Mouse (Mus musculus) spleen, adult 12 weeks (tissue): ENCODE measurements around the gene Mef2b.

Experiments used
- DNase-seq: peaks from one replicate; pipeline ENCODE4 v3.0.0; 2022; ENCODE audit warnings: low spot score

Gene Mef2b

DNA sequence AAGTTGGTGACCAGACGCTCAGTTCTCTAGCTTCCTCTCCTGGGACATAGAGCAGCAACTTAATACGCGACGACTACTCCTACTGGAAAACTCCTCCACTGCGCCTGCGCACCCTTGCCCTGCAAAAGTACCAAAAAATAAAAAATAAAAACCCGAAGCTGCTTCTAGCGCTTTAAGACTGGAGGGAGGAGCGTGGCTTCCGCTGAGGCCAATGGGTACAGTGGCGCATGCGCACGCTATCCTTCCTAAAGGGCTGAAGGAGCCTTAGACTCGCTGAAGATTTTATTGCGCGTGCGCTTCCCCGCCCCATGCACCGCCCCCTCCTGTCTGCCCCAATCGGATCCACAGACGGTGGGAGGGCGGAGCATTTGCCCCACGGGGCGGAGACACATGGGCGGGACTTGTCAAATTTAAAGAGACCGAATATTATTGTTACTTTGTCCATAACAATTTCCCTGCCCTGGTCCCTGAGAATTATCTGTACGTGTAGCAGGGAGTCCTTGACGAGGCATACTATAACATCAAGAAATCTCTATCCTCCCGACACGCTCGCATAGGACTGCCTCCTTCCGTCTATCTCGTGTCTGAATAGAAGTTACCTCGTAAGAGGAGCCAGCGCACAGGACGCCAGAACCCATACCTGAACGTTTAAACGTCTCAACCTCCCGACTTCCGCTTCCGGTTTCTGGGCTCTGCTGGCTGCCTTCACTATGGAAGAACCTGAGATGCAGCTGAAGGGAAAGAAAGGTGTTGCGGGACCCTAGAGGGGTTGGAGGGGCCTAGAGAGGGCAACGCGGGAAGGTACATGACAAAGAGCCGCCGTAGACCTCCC lies at the start of gene Mef2b, which contains the start of the genes Rfxank and Borcs8:
Mef2b (plus strand) TSS at position 686 of the 832 bp plus-strand sequence.
Rfxank (minus strand) TSS at position 129 of the 832 bp plus-strand sequence.
Borcs8 (plus strand) TSS at position 474 of the 832 bp plus-strand sequence.
- DNase-seq, result peak; percentile 97

DNA sequence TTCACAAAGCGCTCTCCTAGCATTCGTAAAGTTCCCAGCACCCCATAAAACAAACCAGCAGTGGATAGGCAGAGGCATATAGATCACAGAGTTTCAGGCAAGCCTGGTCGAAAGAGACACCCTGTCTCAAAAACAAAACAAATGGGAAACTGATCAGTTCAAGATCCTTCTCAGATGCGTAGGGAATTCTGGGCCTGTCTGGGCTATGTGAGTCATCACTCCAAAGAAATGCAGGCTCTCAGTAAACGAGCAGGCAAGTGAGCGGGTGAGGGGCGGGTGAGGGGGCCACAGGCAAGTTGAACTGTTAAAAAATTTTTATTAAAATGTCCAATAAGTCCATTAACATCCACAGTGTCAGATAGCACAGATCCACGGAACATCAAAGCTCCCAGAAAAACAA lies 46.7 kb upstream of the Mef2b start:
- no peak for DNase-seq

DNA sequence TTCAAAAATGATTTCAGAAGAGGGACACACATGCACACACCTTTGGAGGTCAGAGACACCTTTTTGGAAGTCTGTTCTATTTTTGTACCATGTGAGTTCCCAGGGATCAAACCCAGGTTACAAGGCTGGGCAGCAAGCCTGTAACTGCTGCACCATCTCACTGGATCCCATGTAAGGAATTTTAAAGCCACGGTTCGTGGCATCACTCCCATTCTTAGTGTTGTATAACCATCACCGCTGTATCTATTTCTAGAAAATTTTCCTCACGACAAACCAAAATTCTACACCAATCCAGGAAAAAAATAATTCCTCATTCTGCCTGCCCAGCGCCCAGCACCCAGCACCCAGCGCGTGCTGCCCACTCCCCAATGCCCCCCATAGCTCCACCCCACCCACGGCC lies 40.2 kb upstream of the Mef2b start:
- DNase-seq, result no peak

GRCm38 (mm10) chr8:70100241-70100640 lies 39.3 kb upstream of the Mef2b start:
- DNase-seq, result no peak

GRCm38 (mm10) chr8:70104506-70104905 lies 35.0 kb upstream of the Mef2b start:
- DNase-seq, result no peak

DNA sequence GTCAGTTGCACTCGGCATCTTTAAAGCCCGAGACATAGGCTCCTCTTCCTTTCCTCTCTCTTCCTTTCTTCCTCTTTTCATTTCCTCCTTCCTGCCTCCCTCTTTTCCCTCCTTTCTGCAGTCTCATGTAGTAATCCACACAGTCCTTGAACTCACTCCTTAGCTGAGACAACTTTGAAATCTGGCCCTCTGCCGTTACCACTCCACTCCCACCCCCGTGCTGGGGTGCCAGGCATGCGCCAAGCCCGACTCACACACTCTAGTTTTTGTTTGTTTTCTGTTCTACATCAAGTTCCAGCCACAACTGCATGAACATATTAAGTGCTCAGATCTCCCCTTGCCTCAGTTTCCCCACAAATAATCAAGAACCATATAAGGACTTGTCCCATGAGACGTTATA lies 34.6 kb upstream of the Mef2b start:
- no peak for DNase-seq

DNA sequence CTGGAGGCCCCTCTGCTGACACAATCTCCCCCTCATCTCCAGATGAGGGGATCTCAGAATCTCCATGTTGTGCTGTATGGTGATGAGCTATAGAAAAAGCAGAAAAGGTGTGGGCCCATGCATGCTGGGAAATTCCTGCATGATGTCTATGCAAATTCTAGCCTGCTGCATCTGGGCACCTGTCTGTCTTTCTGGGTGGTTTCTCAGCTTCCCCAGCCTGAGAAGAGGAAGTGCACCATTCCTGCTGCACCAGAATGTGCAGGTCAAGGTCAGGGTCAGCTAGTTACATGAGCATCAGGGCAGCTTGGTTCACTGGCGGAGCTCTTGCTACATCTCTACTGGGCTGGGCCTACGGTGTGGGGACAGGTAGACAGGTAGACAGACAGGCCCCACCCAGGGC lies 29.1 kb upstream of the Mef2b start:
- DNase-seq, result no peak

DNA sequence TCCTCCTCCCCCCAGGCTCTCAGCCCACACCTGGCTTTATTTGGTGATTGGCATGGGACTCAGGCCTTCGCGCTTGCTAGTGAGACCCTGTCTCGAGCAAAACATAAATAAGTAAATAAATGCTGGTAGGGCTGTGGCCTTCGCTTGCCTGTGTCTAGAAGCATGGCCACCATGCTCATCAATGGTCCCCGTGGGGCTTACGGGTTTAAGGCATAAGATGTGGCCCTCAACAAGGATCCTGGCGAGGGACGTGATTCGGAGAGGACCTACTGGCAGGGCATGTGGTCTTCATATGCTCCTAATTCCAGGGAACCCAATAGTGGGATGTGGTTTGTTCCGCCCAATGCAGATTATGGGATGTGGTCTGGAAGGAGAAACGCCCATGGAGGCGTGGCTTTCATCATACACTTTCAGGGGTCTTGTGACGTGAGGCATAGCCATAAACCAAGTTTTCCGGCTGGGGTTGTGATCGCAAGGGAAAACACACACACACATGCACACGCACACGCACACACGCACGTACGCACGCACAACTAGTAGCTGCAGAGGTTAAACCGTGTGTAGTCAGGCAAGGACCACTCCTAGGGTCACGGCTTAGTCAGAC lies 28.2 kb upstream of the Mef2b start:
- no peak for DNase-seq

GRCm38 (mm10) chr8:70112401-70113016 lies 27.0 kb upstream of the Mef2b start:
- no peak for DNase-seq

DNA sequence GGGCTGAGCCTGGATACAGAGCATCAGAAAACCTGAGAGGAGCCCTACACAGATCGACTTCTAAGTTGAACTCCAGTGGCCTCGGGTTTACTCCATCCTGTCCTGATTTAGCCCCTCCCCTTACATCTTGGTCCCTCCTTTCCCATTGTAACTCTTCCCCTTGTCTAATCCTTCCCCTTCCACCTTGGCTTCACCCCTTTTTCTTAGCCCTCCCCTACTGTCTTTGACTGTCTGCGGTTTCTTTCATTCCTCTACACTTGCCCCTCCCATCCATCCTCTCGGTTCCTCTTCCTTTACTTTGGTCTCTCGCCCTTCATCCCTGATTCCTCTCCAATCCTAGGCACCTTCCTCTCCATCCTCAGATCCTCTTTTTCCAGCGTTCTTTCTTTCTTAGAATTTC lies 25.0 kb upstream of the Mef2b start:
- DNase-seq, result no peak

DNA sequence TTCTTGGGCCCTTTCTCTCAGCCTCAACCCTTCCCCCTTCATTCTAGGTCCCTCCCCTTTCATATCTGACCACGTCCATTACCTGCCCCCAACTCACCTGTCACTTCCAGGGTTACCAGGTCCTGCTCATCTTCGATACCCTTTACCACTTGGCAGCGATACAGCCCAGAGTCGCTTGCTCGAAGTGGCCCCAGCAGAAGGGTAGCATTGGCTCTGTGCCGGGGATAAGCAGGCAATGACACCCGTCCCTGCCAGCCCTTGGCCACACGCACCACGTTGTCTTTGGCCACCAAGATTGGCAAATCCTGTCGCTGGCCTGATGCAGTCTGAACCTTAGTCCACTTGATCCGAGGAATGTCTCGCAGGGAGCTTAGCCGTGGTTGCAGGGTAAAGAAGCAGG lies 24.6 kb upstream of the Mef2b start:
- DNase-seq, result no peak

DNA sequence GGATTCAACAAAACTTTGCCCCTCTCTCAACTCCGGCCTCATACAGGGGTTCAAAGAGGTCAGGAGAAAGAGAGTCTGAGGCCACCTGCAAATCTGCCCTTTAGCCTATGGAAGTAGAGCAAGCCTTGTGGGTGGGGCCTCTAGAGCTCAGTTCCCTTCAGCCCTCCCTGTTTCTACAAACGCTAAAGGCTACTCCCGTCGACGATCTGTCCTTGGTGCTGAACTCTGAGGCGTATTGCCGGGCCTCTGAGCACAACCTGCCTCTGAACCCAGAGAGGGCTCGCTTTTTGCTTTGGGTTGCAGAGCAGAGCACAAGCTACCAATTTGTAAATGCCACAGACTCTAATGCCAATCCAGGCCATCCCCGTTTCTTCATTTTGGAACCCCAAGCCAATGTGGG lies 21.9 kb upstream of the Mef2b start:
- no peak for DNase-seq

DNA sequence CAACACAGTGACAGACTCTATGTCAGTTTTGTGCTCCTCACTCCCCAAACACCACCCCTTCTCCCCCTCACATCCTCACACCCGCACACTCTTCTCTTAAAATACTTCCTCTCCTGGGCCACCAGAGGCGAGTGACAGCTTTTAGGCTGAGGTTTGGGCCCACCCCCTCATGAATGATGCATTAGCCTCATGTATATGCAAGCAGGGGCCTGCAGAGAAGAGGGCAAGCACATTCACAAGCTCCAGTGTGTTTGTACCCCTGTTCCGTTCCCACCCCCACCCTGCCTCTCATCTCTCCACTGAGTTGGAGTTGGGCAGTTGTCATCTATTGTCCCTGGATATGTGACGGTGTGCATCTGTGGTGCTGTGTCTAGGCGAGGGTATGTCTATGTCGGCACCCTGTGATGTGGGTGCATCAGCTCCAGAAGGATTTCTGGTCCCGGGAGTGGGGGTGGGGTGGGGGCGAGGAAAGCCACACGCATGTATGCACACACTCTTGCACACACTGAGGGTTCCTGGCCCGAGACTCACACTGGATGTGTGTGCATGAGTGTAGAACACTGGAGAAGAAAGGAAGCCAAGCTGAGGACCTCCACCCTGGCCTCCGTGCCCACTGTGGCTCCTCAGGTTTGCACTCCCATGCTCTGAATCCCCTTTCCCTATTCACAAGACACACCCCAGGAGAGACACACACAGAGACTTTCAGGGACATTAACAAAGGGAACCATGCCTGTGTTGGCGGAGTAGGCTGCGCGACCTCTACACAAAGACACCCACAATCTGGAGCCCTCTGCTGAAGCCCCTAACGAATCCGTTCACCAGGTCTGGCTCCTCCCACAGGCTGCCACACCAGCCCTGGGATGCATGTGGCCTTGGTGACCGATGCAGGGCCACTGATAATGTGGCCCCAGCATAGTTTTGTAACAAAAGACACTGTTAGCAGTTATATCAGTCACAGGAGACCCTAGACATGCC lies 20.5 kb upstream of the Mef2b start:
- no peak for DNase-seq

DNA sequence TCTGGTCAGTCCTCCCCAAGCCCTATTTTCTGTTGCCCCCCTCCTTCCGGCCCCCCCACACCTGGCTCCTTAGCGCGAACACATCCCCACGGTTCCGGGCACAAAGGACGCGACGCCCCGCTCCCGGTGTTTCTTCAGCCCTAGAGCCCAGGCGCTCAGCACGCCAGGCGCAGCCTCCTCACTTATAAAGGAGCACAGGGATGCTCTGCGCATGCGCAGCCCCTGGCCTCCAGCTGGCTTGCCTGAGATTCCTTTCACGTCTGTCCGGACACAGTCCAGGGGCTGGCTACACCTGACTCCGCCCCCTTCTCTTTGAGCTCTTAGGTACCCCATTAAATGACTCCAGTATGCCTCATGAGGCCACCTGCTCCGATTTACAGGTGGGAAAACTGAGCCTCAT lies 18.8 kb upstream of the Mef2b start, which contains the start of gene Ncan:
Ncan (minus strand) TSS at position 207 of the 400 bp plus-strand sequence.
- DNase-seq, result no peak

- no peak for DNase-seq
Measured at GRCm38 (mm10) chr8:70122863-70123262, 16.6 kb upstream of the Mef2b start.

DNA sequence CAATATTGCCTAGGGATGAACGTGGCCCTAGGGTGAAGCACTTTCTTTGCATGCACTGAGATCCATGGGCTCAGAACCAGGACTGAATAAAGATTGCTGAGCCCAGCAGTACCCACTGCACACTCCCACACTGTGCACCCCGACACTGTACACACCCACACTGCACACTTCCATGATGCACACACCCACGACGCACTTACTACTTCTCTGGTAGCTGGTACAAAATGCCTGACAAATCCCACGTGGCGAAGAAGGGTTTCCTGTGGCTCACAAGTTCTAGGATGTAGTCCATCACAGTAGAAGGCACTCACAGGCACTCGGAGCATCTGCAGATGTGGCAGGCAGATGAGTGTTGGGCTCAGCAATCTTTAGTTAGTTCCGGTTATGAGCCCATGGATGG lies 14.5 kb upstream of the Mef2b start:
- DNase-seq, result no peak

DNA sequence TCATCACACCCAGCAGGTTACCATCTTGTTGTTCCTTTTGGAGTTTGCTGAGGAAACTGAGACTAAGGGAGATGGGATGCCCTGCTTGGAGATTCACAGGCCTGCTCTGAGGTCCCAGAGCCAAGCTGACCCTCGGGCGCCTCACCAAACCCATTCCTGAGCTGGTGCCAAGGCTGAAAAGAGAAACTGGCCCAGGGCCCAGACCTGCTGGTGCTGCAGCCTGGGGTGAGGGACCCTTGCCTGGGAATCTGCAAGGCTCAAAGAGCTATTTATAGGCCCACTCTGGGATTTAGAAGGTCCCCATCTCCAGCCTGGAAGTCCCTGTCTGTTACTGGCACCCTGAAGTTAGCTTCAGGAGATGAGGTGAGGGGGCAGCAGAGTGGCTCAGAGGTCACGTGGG lies 11.1 kb upstream of the Mef2b start:
- no peak for DNase-seq

DNA sequence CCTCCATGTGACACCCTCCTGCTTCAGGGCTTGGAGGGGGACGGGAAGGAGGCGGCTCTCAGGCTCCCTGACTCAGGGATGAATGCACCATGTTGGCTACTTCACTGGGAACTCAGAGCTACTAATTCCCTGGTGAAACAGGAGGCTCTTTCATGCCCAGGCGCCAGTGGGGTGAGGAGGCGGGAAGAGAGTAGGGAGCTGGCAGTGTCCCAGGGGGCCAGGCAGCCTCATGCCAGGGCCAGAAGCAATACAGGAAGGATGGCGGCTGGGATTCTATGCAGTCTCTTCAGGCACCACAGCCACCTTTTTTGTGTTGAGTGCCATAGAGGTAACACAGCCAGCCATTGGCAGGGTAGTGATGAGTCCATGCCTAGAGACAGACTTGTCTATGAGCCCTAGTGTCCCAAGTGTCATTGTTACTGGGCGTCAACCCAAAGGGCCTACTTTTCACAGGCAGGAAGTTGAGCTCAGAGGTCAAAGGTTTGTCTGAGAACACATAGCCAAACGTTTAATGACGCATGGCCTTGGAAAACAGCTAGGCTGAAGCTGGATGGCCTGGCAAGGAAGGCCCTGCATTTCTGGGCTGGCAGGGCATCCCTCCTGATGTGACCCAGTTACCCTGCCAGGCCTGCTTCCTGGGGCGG lies 10.1 kb upstream of the Mef2b start:
- DNase-seq, result no peak

GRCm38 (mm10) chr8:70130066-70130465 lies 9.4 kb upstream of the Mef2b start:
- DNase-seq, result no peak

DNA sequence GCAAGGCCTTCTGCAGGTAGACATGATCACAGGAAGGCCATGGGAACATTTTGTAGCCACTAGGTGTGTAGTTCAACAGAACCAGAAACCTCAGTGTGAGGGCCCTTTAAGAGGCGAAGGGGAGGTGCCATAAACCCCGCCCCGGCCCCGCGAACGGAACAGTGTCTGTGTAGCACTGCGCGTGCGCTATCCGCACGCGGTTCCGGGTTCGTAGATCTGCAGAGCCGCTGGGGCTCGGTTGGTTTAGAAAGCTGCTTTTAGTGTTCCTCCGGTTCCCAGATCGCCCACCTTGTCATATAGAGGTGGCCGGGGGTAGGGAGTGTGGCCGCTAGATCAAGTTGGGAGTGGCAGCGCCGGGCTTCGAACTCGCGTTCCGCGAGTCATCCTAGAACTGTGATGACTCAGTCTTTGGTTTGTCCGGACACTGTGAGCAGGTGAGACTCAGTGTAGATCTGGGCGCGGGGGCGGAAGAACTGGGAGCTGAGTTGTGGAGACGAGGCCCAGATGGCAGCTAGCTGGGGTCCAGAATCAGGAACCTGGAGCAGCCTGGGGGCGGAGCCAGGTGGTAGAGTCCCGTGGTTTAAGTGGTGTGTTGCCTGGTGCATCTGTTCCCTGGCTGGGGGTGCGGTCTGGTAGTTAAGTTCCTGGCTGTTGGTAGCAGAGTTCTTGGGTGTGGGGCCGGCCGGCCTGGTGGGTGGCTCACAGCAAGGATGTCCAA lies 8.2 kb upstream of the Mef2b start, which contains the start of gene Nr2c2ap:
Nr2c2ap (plus strand) TSS at position 168 of the 718 bp plus-strand sequence.
- peak; percentile 75 for DNase-seq

DNA sequence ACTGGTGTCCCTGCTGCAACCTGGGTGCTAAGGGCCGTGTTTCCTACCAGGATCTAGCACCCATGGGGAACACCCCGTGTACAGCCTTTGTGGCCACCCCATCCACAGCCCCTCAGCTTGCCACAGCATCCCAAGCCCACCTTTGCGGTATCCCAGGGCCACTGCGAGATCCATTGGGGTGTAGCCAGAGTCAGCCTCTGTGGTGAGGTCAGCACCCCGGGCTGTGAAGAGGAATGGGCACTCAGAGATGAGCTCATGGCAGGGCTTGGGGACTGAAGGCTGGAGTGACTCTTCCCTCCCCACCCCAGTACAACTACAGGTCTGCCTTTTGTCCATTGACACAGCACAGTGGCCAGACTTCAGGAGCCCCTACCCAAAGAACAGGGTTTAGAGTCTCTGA lies 5.4 kb upstream of the Mef2b start:
- no peak for DNase-seq
